Mouse (Mus musculus): ENCODE measurements around the gene Creb3l4. TPM values are rescaled to one million over a fixed set of nuclear protein-coding genes. Genes with fewer than 3 reads are reported as not detected.
"Not testable (repeated sequence)": the region's sequence is repeated elsewhere in the genome, so short reads cannot be mapped to it uniquely, and the experiment has no call there.

The Creb3l4 gene
- polyA plus RNA-seq (2015; fragmentation: Nextera tagmentation; extraction: Ambion mirVana) = 2.2 and 3.1 TPM in 2 replicates

DNA sequence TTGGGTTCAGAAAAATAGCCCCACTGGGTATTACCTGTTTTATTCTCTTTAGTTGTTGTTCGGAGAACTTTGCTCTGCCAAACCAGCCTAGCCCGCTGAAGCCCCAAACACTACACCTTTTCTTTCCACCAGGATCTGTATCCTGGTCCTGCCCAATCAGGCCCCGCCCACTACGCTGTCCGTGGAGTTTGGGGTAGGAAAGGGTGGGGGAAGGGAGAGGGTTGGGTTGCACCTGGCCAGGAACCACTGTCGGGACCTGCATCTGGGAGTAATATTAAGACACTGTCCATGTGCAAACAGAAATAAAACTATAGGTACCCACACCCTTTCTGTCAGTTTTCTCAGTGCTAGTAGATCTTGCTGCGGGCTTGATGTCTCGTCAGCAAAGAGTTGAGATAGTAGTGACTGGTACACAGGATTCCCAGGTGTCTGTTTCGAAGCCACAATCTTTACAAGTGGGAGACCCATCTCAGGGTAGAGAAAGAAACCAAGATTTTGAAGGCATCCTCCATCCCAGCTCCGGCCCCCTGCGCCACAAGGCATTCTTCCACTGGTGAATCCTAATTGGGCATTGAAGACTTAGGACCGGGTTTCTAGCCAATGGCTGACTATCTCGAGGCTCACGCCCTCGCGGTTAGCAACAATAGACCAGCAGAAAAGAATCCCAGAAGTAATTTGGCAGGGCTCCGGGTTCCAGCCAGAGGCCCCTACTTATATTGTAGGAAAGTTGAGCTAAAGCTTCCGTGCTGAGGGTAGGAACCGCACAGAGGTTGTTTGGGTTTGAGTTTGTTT is at the start of gene Creb3l4:
Gene Creb3l4, minus strand, starts transcription at position 529 of the 792 bp plus-strand sequence.
- Histone ChIP-seq H3K4me2 (ENCODE audit: low read depth, low read length) (peak within 1 kb of the TSS; percentile 78), H3K4me1 (ENCODE audit: control insufficient read depth, insufficient read depth, low read length) (peaks cover 13% of the 10 kb centered on the region), H3K9ac (ENCODE audit: low read length) (peak within 1 kb of the TSS; percentile 56), H3K27ac (ENCODE audit: low read length) (peak within 1 kb of the TSS; percentile 56), H3K27me3 (ENCODE audit: control insufficient read depth, insufficient read depth, low read length) (no peaks in the 10 kb centered on the region), H3K9me3 (replicated peaks; ENCODE audit: control insufficient read depth, low read length) (no peaks in the 10 kb centered on the region), H3K4me3 (ENCODE audit: low read length) (peak within 1 kb of the TSS; percentile 54), H3K36me3 (ENCODE audit: control insufficient read depth, insufficient read depth) (no peaks in the 10 kb centered on the region)
- peak; percentile 42 for ATAC-seq (replicated peaks; ENCODE audit: extremely low read depth, insufficient read depth, low FRiP score)
- 9% methylated on average over 19 of the region's 19 CpGs for WGBS

DNA sequence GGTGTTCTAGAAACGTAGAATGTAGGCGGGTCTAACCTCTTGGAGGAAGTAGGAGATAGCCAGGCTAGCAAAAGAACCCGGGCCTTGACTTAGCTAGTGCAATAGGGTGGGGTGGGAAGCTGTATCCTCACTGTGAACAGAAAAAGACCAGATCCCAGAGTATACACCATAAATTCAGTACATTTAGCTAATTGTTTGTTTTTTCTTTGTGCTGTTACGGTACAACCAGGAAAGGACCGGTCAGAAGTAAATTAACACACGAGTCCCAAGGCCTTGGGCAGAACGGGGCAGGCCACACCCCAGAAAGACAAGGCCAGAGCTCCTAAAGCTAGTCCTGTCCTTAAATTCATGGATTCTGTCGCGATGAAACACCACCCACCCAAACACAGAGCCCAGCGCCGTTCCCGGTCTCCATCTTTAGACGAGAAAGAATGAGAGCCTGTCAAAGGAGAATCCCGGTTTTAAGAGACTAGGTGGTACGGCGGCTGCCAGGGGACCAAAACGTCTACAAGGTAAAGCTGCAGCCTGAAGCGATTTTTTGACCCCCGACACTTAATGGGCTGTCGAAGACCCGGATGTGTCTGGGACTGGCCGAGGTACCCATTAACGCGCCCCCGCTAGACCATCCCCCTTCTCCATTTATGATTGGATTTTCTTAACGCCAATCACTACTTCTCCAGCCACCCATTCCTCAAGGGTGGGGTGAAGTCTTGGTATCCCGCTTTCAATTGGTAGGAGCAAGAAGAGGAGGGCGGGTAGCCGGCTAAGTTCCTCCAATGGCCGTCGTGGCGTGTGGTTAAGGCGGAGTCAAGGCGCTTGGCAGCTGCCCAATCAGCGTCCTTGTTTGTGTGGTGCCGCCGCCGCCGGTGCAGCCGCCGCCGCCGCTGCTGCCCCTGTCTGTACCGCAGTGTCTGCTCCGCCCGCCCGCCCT is 49.3 kb upstream of the Creb3l4 start, which contains the start of gene Gatad2b:
Gene Gatad2b, plus strand, starts transcription at position 834 of the 931 bp plus-strand sequence.
- Histone ChIP-seq H3K27me3 (ENCODE audit: control insufficient read depth, insufficient read depth, low read length) (no peaks in the 10 kb centered on the region), H3K4me2 (ENCODE audit: low read depth, low read length) (peak within 1 kb of the TSS; percentile 89)
- under 1% methylated on average over 46 of the region's 47 CpGs for WGBS

DNA sequence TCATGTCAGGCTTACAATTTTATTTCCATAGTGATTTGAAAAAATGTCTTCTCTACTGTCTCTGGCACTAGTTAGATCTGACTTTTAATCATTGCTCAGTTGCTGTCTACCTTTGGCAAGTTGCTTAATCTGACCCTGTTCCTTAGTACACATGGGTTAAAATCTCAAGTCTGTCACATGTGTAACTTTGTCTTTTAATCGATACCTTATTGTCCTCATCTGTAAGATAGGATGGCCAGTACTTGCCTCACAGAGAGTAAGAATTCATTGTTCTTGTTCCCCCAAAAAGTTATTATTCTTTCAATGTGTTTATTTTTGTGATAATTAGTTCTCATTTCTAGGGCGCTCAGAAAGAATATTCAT is 48.7 kb upstream of the Creb3l4 start:
- 28% methylated on average over 2 of the region's 2 CpGs for WGBS
- H3K9me3 ChIP-seq (replicated peaks; ENCODE audit: control insufficient read depth, low read length) = no peaks in the 10 kb centered on the region
- peaks cover 19% of the 10 kb centered on the region for H3K4me1 ChIP-seq (ENCODE audit: control insufficient read depth, insufficient read depth, low read length)

More for the DNA sequence above, 49.3 kb upstream of the Creb3l4 start, which contains the start of gene Gatad2b:
- Histone ChIP-seq H3K9ac (ENCODE audit: low read length) (peak within 1 kb of the TSS; percentile 94), H3K36me3 (ENCODE audit: control insufficient read depth, insufficient read depth) (no peaks in the 10 kb centered on the region), H3K4me1 (ENCODE audit: control insufficient read depth, insufficient read depth, low read length) (peaks cover 19% of the 10 kb centered on the region), H3K4me3 (ENCODE audit: low read length) (peak within 1 kb of the TSS; percentile 94), H3K9me3 (replicated peaks; ENCODE audit: control insufficient read depth, low read length) (no peaks in the 10 kb centered on the region), H3K27ac (ENCODE audit: low read length) (peak within 1 kb of the TSS; percentile 97)
- peak; percentile 97 for ATAC-seq (replicated peaks; ENCODE audit: extremely low read depth, insufficient read depth, low FRiP score)

DNA sequence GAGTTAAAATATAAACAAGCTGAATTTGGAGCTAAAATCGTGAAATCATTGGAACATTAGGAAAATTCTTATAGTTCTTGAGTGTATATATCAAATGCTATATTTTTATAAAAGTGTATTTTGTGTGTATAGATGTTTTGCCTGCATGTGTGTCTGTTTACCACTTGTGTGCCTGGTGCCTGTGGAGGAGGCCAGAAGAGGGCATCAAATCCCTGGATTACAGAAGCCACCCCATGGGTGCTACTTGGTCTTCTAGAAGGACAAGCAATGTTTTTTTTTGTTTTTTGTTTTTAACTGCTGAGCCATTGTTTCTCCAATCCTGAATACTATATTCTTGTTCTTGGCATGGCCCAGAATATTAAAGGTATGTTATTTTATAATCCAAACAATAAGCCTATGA is 47.3 kb upstream of the Creb3l4 start:
- ATAC-seq (replicated peaks; ENCODE audit: extremely low read depth, insufficient read depth, low FRiP score) = no peak
- no peaks in the 10 kb centered on the region for H3K36me3 ChIP-seq (ENCODE audit: control insufficient read depth, insufficient read depth)
- 82% methylated on average over 1 of the region's 1 CpGs for WGBS
- H3K4me2 ChIP-seq (ENCODE audit: low read depth, low read length) = no peak overlapping the region
- no peak overlapping the region for H3K27ac ChIP-seq (ENCODE audit: low read length)
- no peaks in the 10 kb centered on the region for H3K9me3 ChIP-seq (replicated peaks; ENCODE audit: control insufficient read depth, low read length)
- H3K4me1 ChIP-seq (ENCODE audit: control insufficient read depth, insufficient read depth, low read length) = peaks cover 17% of the 10 kb centered on the region
- H3K27me3 ChIP-seq (ENCODE audit: control insufficient read depth, insufficient read depth, low read length) = no peaks in the 10 kb centered on the region
- H3K9ac ChIP-seq (ENCODE audit: low read length) = no peak overlapping the region
- no peak overlapping the region for H3K4me3 ChIP-seq (ENCODE audit: low read length)

More for the DNA sequence above, 48.7 kb upstream of the Creb3l4 start:
- no peaks in the 10 kb centered on the region for H3K27me3 ChIP-seq (ENCODE audit: control insufficient read depth, insufficient read depth, low read length)
- no peaks in the 10 kb centered on the region for H3K36me3 ChIP-seq (ENCODE audit: control insufficient read depth, insufficient read depth)
- peak overlapping the region; percentile 76 for H3K9ac ChIP-seq (ENCODE audit: low read length)
- peak overlapping the region; percentile 88 for H3K27ac ChIP-seq (ENCODE audit: low read length)
- peak overlapping the region; percentile 62 for H3K4me3 ChIP-seq (ENCODE audit: low read length)
- ATAC-seq (replicated peaks; ENCODE audit: extremely low read depth, insufficient read depth, low FRiP score) = no peak
- peak overlapping the region; percentile 73 for H3K4me2 ChIP-seq (ENCODE audit: low read depth, low read length)

DNA sequence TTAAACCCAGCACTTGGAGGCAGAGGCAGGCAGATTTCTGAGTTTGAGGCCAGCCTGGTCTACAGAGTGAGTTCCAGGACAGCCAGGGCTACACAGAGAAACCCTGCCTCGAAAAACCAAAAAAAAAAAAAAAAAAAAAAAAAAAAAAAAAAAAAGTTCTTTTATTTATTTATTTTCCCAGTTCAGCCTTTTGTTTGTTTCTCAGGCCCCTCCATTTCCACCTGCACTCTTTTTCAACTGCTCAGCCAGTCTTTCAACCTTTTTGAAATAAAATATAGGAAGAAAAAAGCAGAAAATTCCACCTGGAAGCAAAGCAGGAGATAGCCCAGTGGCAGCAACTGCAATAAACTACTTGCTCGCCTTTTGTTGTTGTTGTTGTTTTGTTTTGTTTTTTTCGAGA is 46.1 kb upstream of the Creb3l4 start:
- 54% methylated on average over 2 of the region's 3 CpGs for WGBS
- H3K36me3 ChIP-seq (ENCODE audit: control insufficient read depth, insufficient read depth); H3K27me3 ChIP-seq (ENCODE audit: control insufficient read depth, insufficient read depth, low read length); H3K27ac ChIP-seq (ENCODE audit: low read length); H3K4me2 ChIP-seq (ENCODE audit: low read depth, low read length); H3K9ac ChIP-seq (ENCODE audit: low read length); ATAC-seq (replicated peaks; ENCODE audit: extremely low read depth, insufficient read depth, low FRiP score); H3K4me1 ChIP-seq (ENCODE audit: control insufficient read depth, insufficient read depth, low read length); H3K9me3 ChIP-seq (replicated peaks; ENCODE audit: control insufficient read depth, low read length); H3K4me3 ChIP-seq (ENCODE audit: low read length): not testable (repeated sequence)

DNA sequence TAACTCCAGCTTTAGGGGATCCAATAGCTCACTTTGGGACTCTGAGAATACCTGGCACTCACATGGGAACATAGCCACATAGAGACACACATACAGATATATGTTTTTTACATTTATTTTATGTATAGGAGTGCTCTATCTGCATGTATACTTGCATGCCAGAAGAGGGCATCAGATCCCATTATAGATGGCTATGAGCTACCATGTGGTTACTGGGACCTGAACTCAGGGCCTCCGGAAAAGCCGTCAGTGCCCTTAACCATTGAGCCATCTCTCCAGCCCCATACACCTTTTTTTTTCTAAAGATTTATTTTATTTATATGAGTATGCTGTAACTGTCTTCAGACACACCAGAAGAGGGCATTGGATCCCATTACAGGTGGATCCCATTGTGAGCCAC is 40.8 kb upstream of the Creb3l4 start:
- no peak overlapping the region for H3K9ac ChIP-seq (ENCODE audit: low read length)
- H3K27ac ChIP-seq (ENCODE audit: low read length) = no peak overlapping the region
- WGBS = 89% methylated on average over 2 of the region's 2 CpGs
- no peaks in the 10 kb centered on the region for H3K4me1 ChIP-seq (ENCODE audit: control insufficient read depth, insufficient read depth, low read length)
- no peaks in the 10 kb centered on the region for H3K9me3 ChIP-seq (replicated peaks; ENCODE audit: control insufficient read depth, low read length)
- H3K4me3 ChIP-seq (ENCODE audit: low read length) = no peak overlapping the region
- H3K27me3 ChIP-seq (ENCODE audit: control insufficient read depth, insufficient read depth, low read length) = no peaks in the 10 kb centered on the region
- peaks cover 16% of the 10 kb centered on the region for H3K36me3 ChIP-seq (ENCODE audit: control insufficient read depth, insufficient read depth)
- ATAC-seq (replicated peaks; ENCODE audit: extremely low read depth, insufficient read depth, low FRiP score) = no peak
- no peak overlapping the region for H3K4me2 ChIP-seq (ENCODE audit: low read depth, low read length)

DNA sequence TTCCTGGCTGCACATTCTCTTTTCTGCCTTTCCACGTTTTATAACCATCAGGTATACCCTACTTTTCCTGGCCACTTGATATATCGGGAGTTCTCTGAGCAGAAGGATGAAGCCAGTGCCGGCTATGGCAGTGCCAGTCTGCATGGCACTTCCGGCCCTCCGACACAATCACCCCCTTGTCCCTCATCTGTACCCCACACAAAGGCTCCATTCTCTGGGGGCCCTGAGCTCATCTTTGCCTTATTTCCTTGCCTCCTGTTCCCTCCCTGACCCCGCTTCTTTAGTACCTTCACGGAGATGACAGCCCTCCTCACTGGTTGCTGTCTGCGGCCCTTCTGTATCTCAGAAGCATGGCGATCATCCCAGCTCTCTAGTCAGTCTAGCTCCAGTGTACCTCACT is 37.4 kb upstream of the Creb3l4 start:
- H3K36me3 ChIP-seq (ENCODE audit: control insufficient read depth, insufficient read depth) = peaks cover 39% of the 10 kb centered on the region
- H3K27me3 ChIP-seq (ENCODE audit: control insufficient read depth, insufficient read depth, low read length) = no peaks in the 10 kb centered on the region
- no peaks in the 10 kb centered on the region for H3K4me1 ChIP-seq (ENCODE audit: control insufficient read depth, insufficient read depth, low read length)
- H3K9ac ChIP-seq (ENCODE audit: low read length) = no peak overlapping the region
- H3K27ac ChIP-seq (ENCODE audit: low read length) = no peak overlapping the region
- H3K4me2 ChIP-seq (ENCODE audit: low read depth, low read length) = no peak overlapping the region
- no peaks in the 10 kb centered on the region for H3K9me3 ChIP-seq (replicated peaks; ENCODE audit: control insufficient read depth, low read length)
- no peak overlapping the region for H3K4me3 ChIP-seq (ENCODE audit: low read length)
- no peak for ATAC-seq (replicated peaks; ENCODE audit: extremely low read depth, insufficient read depth, low FRiP score)
- 86% methylated on average over 9 of the region's 9 CpGs for WGBS

DNA sequence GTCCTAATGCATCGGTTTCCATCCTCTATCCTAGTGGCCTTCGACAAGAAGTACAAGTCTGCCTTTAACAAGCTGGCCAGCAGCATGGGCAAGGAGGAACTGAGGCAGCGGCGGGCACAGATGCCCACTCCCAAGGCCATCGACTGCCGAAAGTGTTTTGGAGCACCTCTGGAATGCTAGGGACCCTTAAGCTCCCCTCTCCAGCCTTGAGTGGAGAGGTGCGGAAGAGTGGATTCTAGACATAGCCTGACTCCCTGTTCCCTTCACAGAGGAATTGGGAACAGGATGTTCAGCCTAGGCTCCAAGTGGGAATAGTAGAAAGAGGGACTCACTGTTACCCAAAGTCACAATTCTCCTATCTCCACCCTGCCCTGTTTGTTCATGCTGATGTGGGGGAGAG is 36.4 kb upstream of the Creb3l4 start:
- Histone ChIP-seq H3K9me3 (replicated peaks; ENCODE audit: control insufficient read depth, low read length) (no peaks in the 10 kb centered on the region), H3K27me3 (ENCODE audit: control insufficient read depth, insufficient read depth, low read length) (no peaks in the 10 kb centered on the region), H3K4me1 (ENCODE audit: control insufficient read depth, insufficient read depth, low read length) (no peaks in the 10 kb centered on the region), H3K27ac (ENCODE audit: low read length) (no peak overlapping the region), H3K4me2 (ENCODE audit: low read depth, low read length) (no peak overlapping the region), H3K9ac (ENCODE audit: low read length) (no peak overlapping the region), H3K36me3 (ENCODE audit: control insufficient read depth, insufficient read depth) (peaks cover 43% of the 10 kb centered on the region), H3K4me3 (ENCODE audit: low read length) (no peak overlapping the region)
- ATAC-seq (replicated peaks; ENCODE audit: extremely low read depth, insufficient read depth, low FRiP score) = no peak
- WGBS = 93% methylated on average over 7 of the region's 7 CpGs

DNA sequence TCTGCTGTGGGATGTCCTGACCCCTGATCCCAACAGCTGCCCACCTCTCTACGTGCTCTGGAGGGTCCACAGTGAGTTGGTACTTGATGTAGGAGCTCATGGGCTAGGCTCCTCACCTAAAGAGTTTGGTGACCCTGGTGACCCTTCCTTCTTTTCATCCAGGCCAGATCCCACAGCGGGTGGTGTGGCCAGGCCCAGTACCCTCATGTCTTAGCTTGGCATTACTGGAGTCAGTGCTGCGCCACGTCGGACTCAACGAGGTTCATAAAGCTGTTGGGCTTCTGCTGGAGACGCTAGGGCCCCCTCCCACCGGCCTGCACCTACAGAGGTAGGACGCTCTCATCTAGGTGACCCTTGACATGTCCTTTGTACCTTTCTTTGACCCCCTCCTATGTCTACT is 35.9 kb upstream of the Creb3l4 start:
- no peaks in the 10 kb centered on the region for H3K9me3 ChIP-seq (replicated peaks; ENCODE audit: control insufficient read depth, low read length)
- peaks cover 43% of the 10 kb centered on the region for H3K36me3 ChIP-seq (ENCODE audit: control insufficient read depth, insufficient read depth)
- no peak overlapping the region for H3K4me2 ChIP-seq (ENCODE audit: low read depth, low read length)
- H3K27me3 ChIP-seq (ENCODE audit: control insufficient read depth, insufficient read depth, low read length) = no peaks in the 10 kb centered on the region
- no peak for ATAC-seq (replicated peaks; ENCODE audit: extremely low read depth, insufficient read depth, low FRiP score)
- H3K27ac ChIP-seq (ENCODE audit: low read length) = no peak overlapping the region
- no peak overlapping the region for H3K4me3 ChIP-seq (ENCODE audit: low read length)
- whole genome bisulfite sequencing = 89% methylated on average over 9 of the region's 9 CpGs
- no peaks in the 10 kb centered on the region for H3K4me1 ChIP-seq (ENCODE audit: control insufficient read depth, insufficient read depth, low read length)
- H3K9ac ChIP-seq (ENCODE audit: low read length) = no peak overlapping the region

Measured in heart, embryonic 16.5 days (tissue).